Mouse (Mus musculus): ENCODE measurements at regions not wholly inside any gene's neighbourhood (a gene's known extent, or its start where the extent isn't known, plus 50 kb on each side); places are given as distances from the start of the nearest gene placed in this dataset.

DNA sequence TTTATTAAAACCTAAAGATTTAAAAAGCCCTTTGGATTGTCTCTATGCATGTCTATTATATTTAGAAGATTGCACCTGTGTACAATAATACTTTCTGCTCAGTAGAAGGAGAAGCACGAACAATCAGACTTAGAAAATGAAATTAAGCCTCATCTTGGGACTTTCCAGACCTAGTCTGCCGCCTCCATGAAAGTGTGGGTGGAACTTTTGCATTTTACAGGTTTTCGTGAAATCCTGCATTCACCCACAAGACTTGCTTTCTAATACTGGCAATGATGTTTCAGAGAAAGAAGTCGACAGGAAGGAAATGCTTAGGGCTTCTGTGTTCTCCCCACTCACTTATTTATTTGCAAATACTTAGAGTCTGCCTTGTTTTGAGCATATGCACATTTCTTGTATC, 58.3 kb upstream of the Zfp770 start:
- Histone ChIP-seq H3K9ac (no peak overlapping the region), H3K4me2 (no peak overlapping the region), H3K4me3 (no peak overlapping the region), H3K9me3 (replicated peaks) (no peaks in the 10 kb centered on the region), H3K4me1 (replicated peaks) (peaks cover under 1% of the 10 kb centered on the region; the same call in 1 of the 2 replicates), H3K36me3 (no peaks in the 10 kb centered on the region), H3K27me3 (replicated peaks) (no peaks in the 10 kb centered on the region), H3K27ac (ENCODE audit: poor library complexity, severe bottlenecking) (no peak overlapping the region)
- WGBS = 69% methylated on average over 4 of the region's 4 CpGs
- ATAC-seq (ENCODE audit: insufficient number of reproducible peaks, low FRiP score) = no peak
